Mouse (Mus musculus): ENCODE data around the gene Atoh1. TPM values are rescaled to one million over a fixed set of nuclear protein-coding genes. Genes with fewer than 3 reads are reported as not detected.

The Atoh1 gene
- polyA plus RNA-seq, 1 experiment from 2014 or later, result not detected

- no peaks in the 10 kb centered on the region for H3K36me3 ChIP-seq (ENCODE audit: control insufficient read depth, insufficient read depth, low read length)
- H3K9ac ChIP-seq (ENCODE audit: low read depth, low read length), result no peak overlapping the region
- no peaks in the 10 kb centered on the region for H3K27me3 ChIP-seq (ENCODE audit: control insufficient read depth, insufficient read depth, low read length)
- ATAC-seq (ENCODE audit: low FRiP score, low TSS enrichment), result no peak
- no peak overlapping the region for H3K4me3 ChIP-seq (ENCODE audit: low read length)
- H3K4me2 ChIP-seq (replicated peaks; ENCODE audit: low read depth, low read length), result no peak overlapping the region
- H3K4me1 ChIP-seq (ENCODE audit: control insufficient read depth, insufficient read depth, low read length), result no peaks in the 10 kb centered on the region
- H3K27ac ChIP-seq (ENCODE audit: low read depth, low read length), result no peak overlapping the region
- H3K9me3 ChIP-seq (ENCODE audit: control insufficient read depth, low read length), result no peaks in the 10 kb centered on the region
- whole genome bisulfite sequencing, result 84% methylated on average over 2 of the region's 2 CpGs
Measured at GRCm38 (mm10) chr6:64754515-64754914, 25.6 kb downstream of the Atoh1 start.

- Histone ChIP-seq H3K4me2 (replicated peaks; ENCODE audit: low read depth, low read length) (no peak overlapping the region), H3K4me3 (ENCODE audit: low read length) (no peak overlapping the region), H3K4me1 (ENCODE audit: control insufficient read depth, insufficient read depth, low read length) (no peaks in the 10 kb centered on the region), H3K9ac (ENCODE audit: low read depth, low read length) (no peak overlapping the region), H3K27ac (ENCODE audit: low read depth, low read length) (no peak overlapping the region), H3K27me3 (ENCODE audit: control insufficient read depth, insufficient read depth, low read length) (no peaks in the 10 kb centered on the region), H3K36me3 (ENCODE audit: control insufficient read depth, insufficient read depth, low read length) (no peaks in the 10 kb centered on the region), H3K9me3 (ENCODE audit: control insufficient read depth, low read length) (no peaks in the 10 kb centered on the region)
- no peak for ATAC-seq (ENCODE audit: low FRiP score, low TSS enrichment)
- 41% methylated on average over 8 of the region's 8 CpGs for WGBS
Measured at GRCm38 (mm10) chr6:64763901-64764300, 35.0 kb downstream of the Atoh1 start.

- H3K9me3 ChIP-seq (ENCODE audit: control insufficient read depth, low read length), result no peaks in the 10 kb centered on the region
- H3K27ac ChIP-seq (ENCODE audit: low read depth, low read length), result no peak overlapping the region
- 4% methylated on average over 7 of the region's 7 CpGs for WGBS
- no peaks in the 10 kb centered on the region for H3K36me3 ChIP-seq (ENCODE audit: control insufficient read depth, insufficient read depth, low read length)
- no peak overlapping the region; the same call in 1 of the 2 replicates for H3K4me2 ChIP-seq (replicated peaks; ENCODE audit: low read depth, low read length)
- H3K27me3 ChIP-seq (ENCODE audit: control insufficient read depth, insufficient read depth, low read length), result no peaks in the 10 kb centered on the region
- no peak for ATAC-seq (ENCODE audit: low FRiP score, low TSS enrichment)
- H3K4me3 ChIP-seq (ENCODE audit: low read length), result no peak overlapping the region
- no peaks in the 10 kb centered on the region for H3K4me1 ChIP-seq (ENCODE audit: control insufficient read depth, insufficient read depth, low read length)
- H3K9ac ChIP-seq (ENCODE audit: low read depth, low read length), result no peak overlapping the region
Measured at GRCm38 (mm10) chr6:64773430-64773829, 44.5 kb downstream of the Atoh1 start.

Data from kidney, embryonic 14.5 days (tissue).